Mouse (Mus musculus): Measurements from ENCODE around the gene Cacna2d2. TPM values are rescaled to one million over a fixed set of nuclear protein-coding genes. Genes with fewer than 3 reads are reported as not detected.
"Not testable (repeated sequence)": the region's sequence is repeated elsewhere in the genome, so short reads cannot be mapped to it uniquely, and the experiment has no call there.

The Cacna2d2 gene
- total RNA-seq, 4 experiments from 2014 or later = 0.15 to 0.65 (median 0.41) TPM

GRCm38 (mm10) chr9:107553541-107554318, 154.3 kb downstream of the Cacna2d2 start:
- no peak for DNase-seq (ENCODE audit: low spot score in 2 of 2)

- DNase-seq (ENCODE audit: low spot score in 2 of 2) = peak; percentile 91 to 95
Observed at GRCm38 (mm10) chr9:107554319-107554825, 155.0 kb downstream of the Cacna2d2 start.

GRCm38 (mm10) chr9:107555031-107555457, 155.6 kb downstream of the Cacna2d2 start:
- DNase-seq (ENCODE audit: low spot score in 2 of 2) = peak; percentile 55 to 57

- no peak for DNase-seq (ENCODE audit: low spot score in 2 of 2)
Observed at GRCm38 (mm10) chr9:107555701-107556100, 156.3 kb downstream of the Cacna2d2 start.

GRCm38 (mm10) chr9:107556346-107556745, 156.9 kb downstream of the Cacna2d2 start:
- DNase-seq (ENCODE audit: low spot score in 2 of 2) = no peak

GRCm38 (mm10) chr9:107563029-107563581, 163.7 kb downstream of the Cacna2d2 start, which contains the start of gene Tusc2:
Gene Tusc2, plus strand, starts transcription at chr9:107563255.
- peak; percentile 91 for DNase-seq (ENCODE audit: low spot score in 2 of 2)

- DNase-seq (ENCODE audit: low spot score in 2 of 2) = not testable (repeated sequence)
Observed at GRCm38 (mm10) chr9:107565556-107565955, 166.1 kb downstream of the Cacna2d2 start.

GRCm38 (mm10) chr9:107566041-107566709, 166.8 kb downstream of the Cacna2d2 start:
- DNase-seq (ENCODE audit: low spot score in 2 of 2) = peak; percentile 68 to 70

GRCm38 (mm10) chr9:107566855-107567254, 167.4 kb downstream of the Cacna2d2 start:
- DNase-seq (ENCODE audit: low spot score in 2 of 2) = no peak

GRCm38 (mm10) chr9:107567702-107568319, 168.4 kb downstream of the Cacna2d2 start, which contains the start of gene Hyal2:
Gene Hyal2, plus strand, starts transcription at chr9:107567945.
- DNase-seq (ENCODE audit: low spot score in 2 of 2) = no peak

- peak; percentile 78 to 86 for DNase-seq (ENCODE audit: low spot score in 2 of 2)
Observed at GRCm38 (mm10) chr9:107568331-107569261, 169.2 kb downstream of the Cacna2d2 start.

- DNase-seq (ENCODE audit: low spot score in 2 of 2) = no peak
Observed at GRCm38 (mm10) chr9:107569270-107569669, 169.9 kb downstream of the Cacna2d2 start.

GRCm38 (mm10) chr9:107570016-107570415, 170.6 kb downstream of the Cacna2d2 start:
- DNase-seq (ENCODE audit: low spot score in 2 of 2) = no peak

- DNase-seq (ENCODE audit: low spot score in 2 of 2) = no peak
Observed at GRCm38 (mm10) chr9:107570845-107571244, 171.4 kb downstream of the Cacna2d2 start.

- DNase-seq (ENCODE audit: low spot score in 2 of 2) = no peak
Observed at GRCm38 (mm10) chr9:107571534-107572326, 172.3 kb downstream of the Cacna2d2 start.

GRCm38 (mm10) chr9:107572327-107572662, 172.9 kb downstream of the Cacna2d2 start:
- no peak for DNase-seq (ENCODE audit: low spot score in 2 of 2)

GRCm38 (mm10) chr9:107573774-107574173, 174.4 kb downstream of the Cacna2d2 start:
- not testable (repeated sequence) for DNase-seq (ENCODE audit: low spot score in 2 of 2)

GRCm38 (mm10) chr9:107575579-107576356, 176.4 kb downstream of the Cacna2d2 start:
- DNase-seq (ENCODE audit: low spot score in 2 of 2) = no peak
